In genomic region chr3:82998772-82999463, GRCm38 (mm10) we compare ENCODE assay signal across 7 mouse cellular contexts. TPM values are rescaled to one million over a fixed set of nuclear protein-coding genes. Genes with fewer than 3 reads are reported as not detected.
DNase-seq lines count a peak whose midpoint lies in the region; ATAC-seq lines count a peak whose summit lies in the region.

No protein-coding gene starts in this region.

- H3K27me3 ChIP-seq in heart, embryonic 16.5 days (ENCODE audit: control insufficient read depth, insufficient read depth, low read length): peaks cover 10% of the 10 kb centered on the region
- H3K27me3 ChIP-seq in lung, embryonic 15.5 days: peaks cover 5% of the 10 kb centered on the region; the same call in 1 of the 2 replicates

- H3K9ac ChIP-seq in heart, embryonic 16.5 days (ENCODE audit: low read length): no peak overlapping the region
- no peak overlapping the region for H3K9ac ChIP-seq in lung, embryonic 15.5 days

- DNase-seq in CD4-positive, CD25-positive, alpha-beta regulatory T cell, adult 2 months (ENCODE audit: low read depth, low spot score): peak; percentile 77
- peak; percentile 63 for DNase-seq in ES-CJ7 (ENCODE audit: low read depth, low spot score)
- peak; percentile 15 to 52 for DNase-seq in cerebellum, postnatal 25 days
- peak; percentile 53 to 69 for DNase-seq in kidney, postnatal 36 days
- DNase-seq in right cerebral cortex, postnatal 36 days (ENCODE audit: low spot score in 2 of 2): peak; percentile 11 to 12

- peak; percentile 45; the same call in 1 of the 2 replicates for ATAC-seq in heart, embryonic 16.5 days (replicated peaks; ENCODE audit: extremely low read depth, insufficient read depth, low FRiP score)
- peak; percentile 58; the same call in 1 of the 2 replicates for ATAC-seq in lung, embryonic 15.5 days (ENCODE audit: borderline replicate concordance, extremely low read depth, low FRiP score, low TSS enrichment)

- no peak overlapping the region for H3K4me3 ChIP-seq in heart, embryonic 16.5 days (ENCODE audit: low read length)
- H3K4me3 ChIP-seq in lung, embryonic 15.5 days: no peak overlapping the region

- H3K4me1 ChIP-seq in heart, embryonic 16.5 days (ENCODE audit: control insufficient read depth, insufficient read depth, low read length): peaks cover 4% of the 10 kb centered on the region; the same call in 1 of the 2 replicates
- peaks cover 8% of the 10 kb centered on the region for H3K4me1 ChIP-seq in lung, embryonic 15.5 days

- H3K9me3 ChIP-seq in heart, embryonic 16.5 days (replicated peaks; ENCODE audit: control insufficient read depth, low read length): no peaks in the 10 kb centered on the region
- no peaks in the 10 kb centered on the region for H3K9me3 ChIP-seq in lung, embryonic 15.5 days

- H3K4me2 ChIP-seq in heart, embryonic 16.5 days (ENCODE audit: low read depth, low read length): no peak overlapping the region
- no peak overlapping the region for H3K4me2 ChIP-seq in lung, embryonic 15.5 days

- WGBS in heart, embryonic 16.5 days: 30% methylated on average over 8 of the region's 8 CpGs
- WGBS in lung, embryonic 15.5 days: 31% methylated on average over 8 of the region's 8 CpGs

- no peak overlapping the region for H3K27ac ChIP-seq in heart, embryonic 16.5 days (ENCODE audit: low read length)
- no peak overlapping the region for H3K27ac ChIP-seq in lung, embryonic 15.5 days

- no peaks in the 10 kb centered on the region for H3K36me3 ChIP-seq in heart, embryonic 16.5 days (ENCODE audit: control insufficient read depth, insufficient read depth)
- H3K36me3 ChIP-seq in lung, embryonic 15.5 days: no peaks in the 10 kb centered on the region

RNA-seq across cellular contexts. Expression of gene Fgg, which starts 8.6 kb away (rescaled TPM):
- polyA plus RNA-seq in heart, embryonic 16.5 days (2015; fragmentation: Nextera tagmentation; extraction: Ambion mirVana): 0.90 and 0.91 TPM in 2 replicates
- polyA plus RNA-seq in lung, embryonic 15.5 days (2015; fragmentation: Nextera tagmentation; extraction: Ambion mirVana): 0.76 and 4.1 TPM in 2 replicates

RNA-seq across cellular contexts. Expression of gene Fga, which starts 27.0 kb away (rescaled TPM):
- polyA plus RNA-seq in heart, embryonic 16.5 days (2015; fragmentation: Nextera tagmentation; extraction: Ambion mirVana): 1.0 and 1.3 TPM in 2 replicates
- polyA plus RNA-seq in lung, embryonic 15.5 days (2015; fragmentation: Nextera tagmentation; extraction: Ambion mirVana): 0.79 and 4.0 TPM in 2 replicates

RNA-seq across cellular contexts. Expression of gene Fgb, which starts 50.7 kb away (rescaled TPM):
- polyA plus RNA-seq in heart, embryonic 16.5 days (2015; fragmentation: Nextera tagmentation; extraction: Ambion mirVana): 0.34 and 0.45 TPM in 2 replicates
- polyA plus RNA-seq in lung, embryonic 15.5 days (2015; fragmentation: Nextera tagmentation; extraction: Ambion mirVana): 0.49 and 2.7 TPM in 2 replicates

RNA-seq across cellular contexts. Expression of gene Plrg1, which starts 56.4 kb away (rescaled TPM):
- 59.5 and 62.6 TPM in 2 replicates for polyA plus RNA-seq in heart, embryonic 16.5 days (2015; fragmentation: Nextera tagmentation; extraction: Ambion mirVana)
- polyA plus RNA-seq in lung, embryonic 15.5 days (2015; fragmentation: Nextera tagmentation; extraction: Ambion mirVana): 108 and 110 TPM in 2 replicates

Comparison
In these comparisons a context has a peak if more than half of its experiments do, and no peak if none do; other contexts are left out.
1. DNase-seq: peak in every context shown above with its lines; median percentile 77 in CD4-positive, CD25-positive, alpha-beta regulatory T cell, adult 2 months; 63 in ES-CJ7; 61 in kidney, postnatal 36 days; 34 in cerebellum, postnatal 25 days; 12 in right cerebral cortex, postnatal 36 days.